ENCODE assay signal across 8 mouse cellular contexts in the genomic region with DNA sequence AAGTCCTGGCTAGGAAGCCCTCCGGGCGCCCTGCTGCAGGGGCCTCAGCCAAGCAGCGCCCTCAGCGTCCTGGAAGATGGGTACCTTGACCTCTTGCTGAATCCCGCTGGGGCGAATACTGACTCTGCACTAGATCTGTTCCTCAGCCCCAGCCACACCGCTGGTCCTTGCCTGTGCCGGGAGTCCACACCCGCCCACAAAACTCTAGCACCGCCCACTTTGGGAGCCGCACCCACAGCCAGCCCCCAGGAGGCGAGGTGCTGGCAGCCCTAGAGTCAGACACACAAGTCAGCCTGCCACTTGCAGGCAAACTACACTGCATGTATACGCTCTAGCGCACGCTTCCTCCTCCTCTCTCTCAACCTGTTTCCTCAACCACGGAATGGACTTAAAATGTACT. TPM values are rescaled to one million over a fixed set of nuclear protein-coding genes. Genes with fewer than 3 reads are reported as not detected.
DNase-seq lines count a peak whose midpoint lies in the region; ATAC-seq and TF ChIP-seq lines count a peak whose summit lies in the region.

Npy4r (minus strand) TSS at position 148 of the 400 bp plus-strand sequence.

- no peak within 1 kb of the TSS for H3ac ChIP-seq in myocyte (ENCODE audit: control insufficient read depth, insufficient read length)

- no peak within 1 kb of the TSS for H3K27ac ChIP-seq in intestine, embryonic 15.5 days
- H3K27ac ChIP-seq in liver, embryonic 12.5 days = no peak within 1 kb of the TSS

- H3K27me3 ChIP-seq in intestine, embryonic 15.5 days (replicated peaks) = no peaks in the 10 kb centered on the region
- peaks cover 15% of the 10 kb centered on the region for H3K27me3 ChIP-seq in liver, embryonic 12.5 days (replicated peaks)
- H3K27me3 ChIP-seq in myocyte (ENCODE audit: control insufficient read depth, insufficient read depth, insufficient read length) = no peaks in the 10 kb centered on the region

- WGBS in intestine, embryonic 15.5 days = 11% methylated on average over 16 of the region's 16 CpGs
- WGBS in liver, embryonic 12.5 days (ENCODE audit: insufficient replicate concordance) = 11% methylated on average over 16 of the region's 16 CpGs

- H3K4me1 ChIP-seq in intestine, embryonic 15.5 days (replicated peaks) = peaks cover 6% of the 10 kb centered on the region; the same call in 1 of the 2 replicates
- H3K4me1 ChIP-seq in liver, embryonic 12.5 days = 0 out of 2 replicates have a peak, but pooled peaks cover 4% of the 10 kb centered on the region

- H3K9me3 ChIP-seq in intestine, embryonic 15.5 days = no peaks in the 10 kb centered on the region
- no peaks in the 10 kb centered on the region for H3K9me3 ChIP-seq in liver, embryonic 12.5 days (replicated peaks)

- peak within 1 kb of the TSS; percentile 52 for H3K4me2 ChIP-seq in intestine, embryonic 15.5 days (replicated peaks)
- peak within 1 kb of the TSS; percentile 39 for H3K4me2 ChIP-seq in liver, embryonic 12.5 days
- peak within 1 kb of the TSS; percentile 56 for H3K4me2 ChIP-seq in myocyte (ENCODE audit: low read depth)

- peak; percentile 96 for ATAC-seq in intestine, embryonic 15.5 days
- peak; percentile 75 for ATAC-seq in liver, embryonic 12.5 days

- no peaks in the 10 kb centered on the region for H3K36me3 ChIP-seq in intestine, embryonic 15.5 days
- H3K36me3 ChIP-seq in liver, embryonic 12.5 days = no peaks in the 10 kb centered on the region
- no peaks in the 10 kb centered on the region for H3K36me3 ChIP-seq in myocyte (ENCODE audit: control insufficient read depth, insufficient read depth)

- peak; percentile 11 for DNase-seq in 416B (ENCODE audit: low read depth)
- DNase-seq in adrenal gland, postnatal 25 days = peak; percentile 72
- DNase-seq in gastrocnemius, postnatal 25 days = peak; percentile 65
- DNase-seq in urinary bladder, postnatal 36 days (ENCODE audit: low spot score in 2 of 2) = peak; percentile 63 to 78
- no peak for DNase-seq in frontal cortex, postnatal 25 days (ENCODE audit: low spot score in 2 of 2)

- H3K79me2 ChIP-seq in myocyte (ENCODE audit: control insufficient read depth, insufficient read depth) = no peaks in the 10 kb centered on the region

- 0 out of 2 replicates have a peak within 1 kb of the TSS, but pooled peaks have one; percentile 13 for H3K4me3 ChIP-seq in intestine, embryonic 15.5 days (replicated peaks)
- no peak within 1 kb of the TSS for H3K4me3 ChIP-seq in liver, embryonic 12.5 days
- H3K4me3 ChIP-seq in myocyte = no peak within 1 kb of the TSS

- no peak within 1 kb of the TSS for H3K9ac ChIP-seq in intestine, embryonic 15.5 days
- H3K9ac ChIP-seq in liver, embryonic 12.5 days = no peak within 1 kb of the TSS

- no peak for TF ChIP-seq POLR2A in myocyte (IDR thresholded peaks at IDR 0.05; ENCODE audit: insufficient read length, low read depth)

TF ChIP-seq in myocyte, 11 proteins besides CTCF, POLR2A, EP300 and RAD21:
- TF ChIP-seq MAX (IDR thresholded peaks at IDR 0.05; ENCODE audit: low read depth) (no peak), TCF3 (IDR thresholded peaks at IDR 0.05; ENCODE audit: insufficient read length, low read depth) (no peak), CEBPB (IDR thresholded peaks at IDR 0.05; ENCODE audit: insufficient read depth, poor library complexity, severe bottlenecking) (no peak), MYOG (IDR thresholded peaks at IDR 0.05; ENCODE audit: control insufficient read depth in 1 of 3, insufficient read depth in 1 of 3, insufficient read length in 2 of 3, low read depth in 2 of 3) (no peak), POLR2AphosphoS2 (IDR thresholded peaks at IDR 0.05; ENCODE audit: insufficient read length, low read depth) (no peak), MYOD1 (IDR thresholded peaks at IDR 0.05; ENCODE audit: control insufficient read depth in 1 of 3, insufficient read length in 2 of 3, low read depth in 2 of 3) (no peak), REST (IDR thresholded peaks at IDR 0.05; ENCODE audit: insufficient read depth, insufficient read length) (no peak), TCF12 (IDR thresholded peaks at IDR 0.05; ENCODE audit: insufficient read depth, poor library complexity, severe bottlenecking) (no peak), E2F4 (IDR thresholded peaks at IDR 0.05; ENCODE audit: insufficient read depth) (no peak), SRF (IDR thresholded peaks at IDR 0.05; ENCODE audit: control insufficient read depth, insufficient read length, low read depth) (no peak), USF1 (IDR thresholded peaks at IDR 0.05; ENCODE audit: low read depth) (no peak)

RNA-seq across cellular contexts. Expression of gene Npy4r, which starts in this region (rescaled TPM):
- 0.15 TPM in 1 of 2 replicates, not detected in the other for total RNA-seq in adrenal gland, postnatal 25 days (2021)
- total RNA-seq in gastrocnemius, postnatal 25 days (2021) = under 1 TPM; 0.13 to 0.27 TPM
- polyA plus RNA-seq in intestine, embryonic 15.5 days (2015; fragmentation: Nextera tagmentation; extraction: Ambion mirVana) = 0.21 and 0.41 TPM in 2 replicates
- not detected in 2 replicates for polyA plus RNA-seq in liver, embryonic 12.5 days (2016; fragmentation: Nextera tagmentation; extraction: Ambion mirVana)
- 0.34 TPM for polyA plus RNA-seq in myocyte (2012; fragmentation: generic; extraction: Trizol)

Comparison
In these comparisons a context has a peak if more than half of its experiments do, and no peak if none do; other contexts are left out.
1. Peak in DNase-seq in adrenal gland, postnatal 25 days; RNA of the gene not detected or under 1 TPM.
2. Peak in DNase-seq in gastrocnemius, postnatal 25 days; RNA of the gene not detected or under 1 TPM.
3. Peak in ATAC-seq, H3K4me3 ChIP-seq and H3K4me2 ChIP-seq in intestine, embryonic 15.5 days; RNA of the gene not detected or under 1 TPM.
4. Peak in ATAC-seq and H3K4me2 ChIP-seq in liver, embryonic 12.5 days; RNA of the gene not detected or under 1 TPM.
5. DNase-seq: peak in 416B (single experiment) and urinary bladder, postnatal 36 days (2 of 2); none in frontal cortex, postnatal 25 days (0 of 2).
6. Peak in every context shown above with its lines, with median percentiles within 50 percentile points of each other: H3K4me2 ChIP-seq.